Mouse (Mus musculus) liver, adult 2 months (tissue): Measurements from ENCODE around the gene Hsd17b1. TPM values are rescaled to one million over a fixed set of nuclear protein-coding genes. Genes with fewer than 3 reads are reported as not detected.

Experiments
- DNase-seq: peaks from one replicate; pipeline ENCODE4 v3.0.0-alpha.2; 2011; ENCODE audit warnings: low read depth, low spot score; ENCODE audit errors: extremely low read depth
- H3K27ac ChIP-seq: fragments of 200-500 bp; replicated peaks from 2 replicates; pipeline ENCODE4 v1.5.1; 2012; ENCODE audit warnings: low read depth, mild to moderate bottlenecking, control low read depth, inconsistent platforms, low read length; ENCODE audit not compliant: insufficient read depth
- H3K27me3 ChIP-seq: fragments of 200-500 bp; 2 replicates; pipeline ENCODE4 v1.6.1; 2012; ENCODE audit warnings: mild to moderate bottlenecking, moderate library complexity, low read length, inconsistent platforms; ENCODE audit not compliant: control insufficient read depth, insufficient read depth
- H3K36me3 ChIP-seq: fragments of 200-500 bp; 2 replicates; pipeline ENCODE4 v1.6.1; 2012; ENCODE audit warnings: low read length, inconsistent platforms; ENCODE audit not compliant: control insufficient read depth, insufficient read depth
- H3K4me1 ChIP-seq: fragments of 200-500 bp; 2 replicates; pipeline ENCODE4 v1.6.1; 2011; ENCODE audit warnings: low read length; ENCODE audit not compliant: control insufficient read depth, insufficient read depth
- H3K4me3 ChIP-seq: fragments of 200-500 bp; 2 replicates; pipeline ENCODE4 v1.5.1; 2011; ENCODE audit warnings: low read depth, mild to moderate bottlenecking, control low read depth, low read length, moderate library complexity; ENCODE audit not compliant: insufficient read depth
- H3K79me2 ChIP-seq: fragments of 200-500 bp; 2 replicates; pipeline ENCODE4 v1.6.1; 2012; ENCODE audit warnings: inconsistent platforms, mild to moderate bottlenecking, low read length, moderate library complexity; ENCODE audit not compliant: control insufficient read depth, insufficient read depth
- H3K9ac ChIP-seq: fragments of 200-500 bp; 2 replicates; pipeline ENCODE4 v1.6.1; 2012; ENCODE audit warnings: low read depth, mild to moderate bottlenecking, control low read depth, inconsistent platforms, low read length
- CTCF ChIP-seq: fragments of 200-500 bp; IDR thresholded peaks from 2 replicates; pipeline ENCODE4 v1.5.1; 2011; ENCODE audit warnings: low read depth, low read length, control low read depth
- POLR2A ChIP-seq: fragments of 200-500 bp; IDR thresholded peaks from 2 replicates; pipeline ENCODE4 v1.6.1; 2011; ENCODE audit warnings: low read length, control low read depth; ENCODE audit not compliant: insufficient read depth; ENCODE audit errors: extremely low read depth
- WGBS: fragments of 180-500 bp; shearing (Covaris S2); methylation state at CpG from one replicate; pipeline ENCODE4 v1.1.7; 2018; 5-methylcytosine and 5-hydroxymethylcytosine counted together
- polyA plus RNA-seq: library from polyadenylated mRNA; depleted of rRNA; stranded (reverse); fragments of >200 nt; gene quantifications from 2 replicates; pipeline ENCODE4 v1.2.3, GENCODE M21; 2012
- total RNA-seq: library from RNA; depleted of rRNA; stranded (reverse); fragments of >200 nt; gene quantifications from 2 replicates; pipeline ENCODE4 v1.2.3, GENCODE M21; 2014

Gene Hsd17b1
- total and polyA plus RNA-seq, 2 experiments, result 0.37 TPM

DNA sequence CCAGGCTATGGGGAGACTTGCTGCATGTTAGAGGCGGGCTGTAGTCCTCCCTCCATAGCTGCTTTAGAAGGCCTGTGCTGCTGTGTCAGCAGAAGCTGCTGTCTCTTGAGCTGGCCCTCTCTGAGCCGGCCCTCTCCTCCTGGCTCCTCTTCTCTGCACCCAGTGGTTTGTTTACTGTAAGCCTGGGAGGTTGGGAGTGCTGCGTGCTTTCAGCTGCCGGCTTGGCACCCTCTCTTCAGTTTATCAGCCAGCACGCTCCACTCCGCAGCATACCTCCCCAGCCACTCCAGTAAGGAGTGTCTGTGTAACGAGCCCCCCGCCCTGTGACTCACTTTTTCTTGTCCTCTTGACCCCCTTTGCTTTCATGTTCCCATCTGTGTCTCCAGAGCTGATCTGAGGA, 21.3 kb upstream of the Hsd17b1 start:
- Histone ChIP-seq H3K27me3 (no peaks in the 10 kb centered on the region), H3K79me2 (no peaks in the 10 kb centered on the region), H3K27ac (peak overlapping the region; percentile 8), H3K36me3 (0 out of 2 replicates have a peak, but pooled peaks cover 2% of the 10 kb centered on the region), H3K9ac (peak overlapping the region; percentile 32), H3K4me3 (no peak overlapping the region), H3K4me1 (peaks cover 8% of the 10 kb centered on the region)
- peak; percentile 77 for DNase-seq
- 21% methylated on average over 8 of the region's 8 CpGs for WGBS
- TF ChIP-seq POLR2A, result no peak
- no peak for TF ChIP-seq CTCF

DNA sequence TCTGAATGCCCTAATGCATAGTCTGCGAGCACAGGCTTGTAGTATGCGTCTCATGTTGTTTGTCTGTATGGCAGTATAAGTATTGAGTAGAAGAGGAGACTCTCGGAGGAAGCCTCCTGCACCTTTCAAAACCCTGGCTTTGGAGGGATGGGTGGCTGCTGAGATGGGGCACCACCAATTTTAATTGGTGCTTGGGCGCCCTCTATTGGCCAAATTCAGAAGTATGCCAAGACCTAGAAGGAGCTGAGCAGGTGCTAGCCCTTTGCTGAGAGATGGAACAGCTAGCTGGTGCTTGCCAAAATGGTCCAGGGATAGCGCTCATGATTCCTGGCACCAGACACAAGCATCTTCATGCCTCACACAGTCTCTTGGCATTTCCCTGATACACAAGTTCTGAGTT, 20.4 kb upstream of the Hsd17b1 start:
- H3K79me2 ChIP-seq, result no peaks in the 10 kb centered on the region
- WGBS, result 37% methylated on average over 5 of the region's 5 CpGs
- H3K4me1 ChIP-seq, result peaks cover 15% of the 10 kb centered on the region
- TF ChIP-seq CTCF, result peak; percentile 70
- no peak for TF ChIP-seq POLR2A
- H3K9ac ChIP-seq, result no peak overlapping the region
- no peak overlapping the region for H3K4me3 ChIP-seq
- DNase-seq, result peak; percentile 41
- H3K27me3 ChIP-seq, result no peaks in the 10 kb centered on the region
- H3K36me3 ChIP-seq, result 0 out of 2 replicates have a peak, but pooled peaks cover 2% of the 10 kb centered on the region
- H3K27ac ChIP-seq, result no peak overlapping the region

DNA sequence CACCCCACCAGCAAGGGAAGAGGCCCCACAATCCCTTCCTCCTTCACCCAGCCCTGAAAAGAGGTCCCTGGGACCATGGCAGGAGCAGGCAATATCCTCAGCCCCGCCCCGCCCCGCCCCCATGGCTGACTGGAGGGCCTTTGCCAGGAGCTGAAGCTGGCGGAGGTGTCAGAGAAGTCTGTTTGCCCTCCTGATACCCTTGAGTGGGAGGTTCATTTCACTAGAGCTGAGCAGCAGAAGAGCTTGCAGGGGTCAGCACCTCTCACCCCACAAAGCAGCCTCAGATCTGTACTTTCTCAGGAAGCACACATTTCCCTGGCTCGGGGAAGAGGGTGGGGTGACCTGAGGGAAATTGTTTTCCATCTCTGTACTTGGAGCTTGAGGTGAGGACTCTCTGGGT, 19.5 kb upstream of the Hsd17b1 start:
- 0 out of 2 replicates have a peak, but pooled peaks cover 1% of the 10 kb centered on the region for H3K36me3 ChIP-seq
- H3K9ac ChIP-seq, result no peak overlapping the region
- 74% methylated on average over 5 of the region's 5 CpGs for WGBS
- H3K4me1 ChIP-seq, result peaks cover 20% of the 10 kb centered on the region
- no peak overlapping the region for H3K27ac ChIP-seq
- H3K27me3 ChIP-seq, result no peaks in the 10 kb centered on the region
- no peak for DNase-seq
- no peak overlapping the region for H3K4me3 ChIP-seq
- no peaks in the 10 kb centered on the region for H3K79me2 ChIP-seq
- no peak for TF ChIP-seq CTCF
- TF ChIP-seq POLR2A, result no peak

DNA sequence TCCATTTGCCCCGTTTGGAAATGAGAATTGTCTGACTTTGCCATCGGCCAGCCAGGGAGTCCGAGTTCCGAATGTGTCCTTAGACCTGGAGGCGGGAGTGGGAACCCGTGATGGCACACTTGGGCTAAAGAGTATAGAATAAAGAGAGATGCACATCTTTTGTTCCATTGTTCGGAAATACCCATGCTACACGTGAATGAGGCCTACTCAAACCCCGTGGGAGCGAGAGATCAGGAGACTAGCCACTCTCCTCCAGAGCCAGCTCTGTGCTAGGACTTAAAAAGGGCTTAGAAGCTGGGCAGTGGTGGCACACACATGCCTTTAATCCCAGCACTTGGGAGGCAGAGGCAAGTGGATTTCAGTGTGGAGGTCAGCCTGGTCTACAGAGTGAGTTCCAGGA, 18.7 kb upstream of the Hsd17b1 start:
- H3K79me2 ChIP-seq, result no peaks in the 10 kb centered on the region
- H3K4me3 ChIP-seq, result no peak overlapping the region
- TF ChIP-seq POLR2A (no peak), CTCF (no peak)
- H3K4me1 ChIP-seq, result peaks cover 28% of the 10 kb centered on the region
- H3K27me3 ChIP-seq, result no peaks in the 10 kb centered on the region
- no peak overlapping the region for H3K9ac ChIP-seq
- no peak overlapping the region for H3K27ac ChIP-seq
- DNase-seq, result no peak
- 93% methylated on average over 10 of the region's 10 CpGs for WGBS
- H3K36me3 ChIP-seq, result no peaks in the 10 kb centered on the region

DNA sequence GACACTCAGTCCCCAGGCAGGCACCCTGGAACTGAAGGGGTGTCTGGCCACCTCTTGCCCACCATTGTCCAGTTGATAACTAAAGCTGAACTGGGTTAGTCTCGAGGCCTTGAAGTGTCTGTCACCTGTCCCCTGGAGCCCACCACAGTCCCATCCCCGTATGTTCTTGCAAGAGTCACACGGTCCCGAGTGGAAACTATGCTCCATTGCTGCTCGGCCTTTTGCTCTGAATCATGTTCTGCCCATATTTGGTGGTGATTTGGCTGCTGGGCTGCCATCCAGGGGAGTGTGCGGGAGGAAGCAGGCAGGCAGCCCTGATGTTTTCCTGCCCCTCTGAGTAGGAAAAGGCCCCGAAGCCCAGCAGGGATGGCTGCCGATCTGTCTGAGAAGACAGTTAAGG, 18.1 kb upstream of the Hsd17b1 start:
- Histone ChIP-seq H3K4me1 (peaks cover 31% of the 10 kb centered on the region), H3K79me2 (no peaks in the 10 kb centered on the region), H3K27me3 (no peaks in the 10 kb centered on the region), H3K36me3 (no peaks in the 10 kb centered on the region), H3K9ac (no peak overlapping the region), H3K27ac (peak overlapping the region; percentile 50), H3K4me3 (no peak overlapping the region)
- no peak for TF ChIP-seq CTCF
- TF ChIP-seq POLR2A, result no peak
- WGBS, result 63% methylated on average over 8 of the region's 8 CpGs
- DNase-seq, result peak; percentile 26

DNA sequence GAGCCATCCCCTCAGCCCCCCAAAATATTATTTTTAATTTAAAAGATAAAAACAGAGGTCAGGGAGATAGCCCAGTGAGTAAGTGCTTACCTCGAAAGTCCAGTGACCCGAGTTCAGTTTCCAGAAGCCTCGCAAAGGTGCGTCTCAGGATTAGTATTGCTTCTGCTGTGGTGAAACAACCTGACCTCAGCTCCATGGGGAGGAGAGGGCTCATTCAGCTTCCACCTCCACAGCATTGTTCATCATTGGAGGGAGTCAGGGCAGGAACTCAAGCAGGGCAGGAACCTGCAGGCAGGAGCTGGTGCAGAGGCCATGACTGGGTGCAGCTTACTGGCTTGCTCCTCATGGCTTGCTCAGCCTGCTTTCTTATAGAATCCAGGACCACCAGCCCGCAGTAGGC, 17.2 kb upstream of the Hsd17b1 start:
- Histone ChIP-seq H3K27ac (no peak overlapping the region), H3K4me3 (no peak overlapping the region), H3K9ac (no peak overlapping the region), H3K36me3 (no peaks in the 10 kb centered on the region), H3K79me2 (no peaks in the 10 kb centered on the region), H3K27me3 (no peaks in the 10 kb centered on the region), H3K4me1 (peaks cover 34% of the 10 kb centered on the region)
- no peak for DNase-seq
- TF ChIP-seq POLR2A, result no peak
- no peak for TF ChIP-seq CTCF
- WGBS, result 92% methylated on average over 5 of the region's 5 CpGs
